Mouse (Mus musculus) adrenal gland, postnatal 14 days (tissue): ENCODE measurements at regions not wholly inside any gene's neighbourhood (a gene's known extent, or its start where the extent isn't known, plus 50 kb on each side); places are given as distances from the start of the nearest gene placed in this dataset.

Source experiments
- DNase-seq: peaks from one replicate; pipeline ENCODE4 v3.0.0; 2021; ENCODE audit warnings: mixed read lengths

DNA sequence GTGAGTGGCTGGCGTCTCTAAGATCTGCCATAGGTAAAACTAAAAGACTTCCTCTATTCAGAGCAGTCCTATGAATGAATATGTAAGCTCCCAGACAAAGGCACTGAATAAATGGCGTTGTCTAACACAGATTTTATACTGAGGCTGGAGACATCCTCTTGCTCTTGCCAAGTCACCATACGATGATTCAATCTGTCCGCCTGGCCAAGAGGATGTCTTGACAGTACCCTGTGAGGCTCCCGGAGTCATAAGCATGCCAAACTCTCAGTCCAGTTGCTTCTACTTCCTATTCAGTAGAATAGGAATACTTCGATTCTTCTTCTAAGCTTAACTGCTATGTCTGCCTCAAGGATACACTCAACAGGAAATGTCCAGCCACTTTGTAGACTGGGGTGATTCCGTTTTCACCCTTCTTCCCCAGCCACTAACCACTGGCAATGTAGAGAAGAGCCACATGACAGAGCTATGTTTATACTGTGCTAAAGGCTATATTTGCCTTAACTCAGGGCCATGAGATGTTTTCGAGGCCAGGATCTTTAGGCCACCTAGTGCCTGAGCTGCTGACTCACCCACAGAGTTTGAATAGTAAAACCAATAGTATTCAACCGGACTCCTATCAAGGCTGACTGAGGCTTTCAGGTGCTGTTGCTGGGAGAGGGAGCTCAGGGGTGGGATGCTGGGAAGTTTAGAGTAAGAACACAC lies 188.7 kb upstream of the Atp5g3 start:
- no peak for DNase-seq

DNA sequence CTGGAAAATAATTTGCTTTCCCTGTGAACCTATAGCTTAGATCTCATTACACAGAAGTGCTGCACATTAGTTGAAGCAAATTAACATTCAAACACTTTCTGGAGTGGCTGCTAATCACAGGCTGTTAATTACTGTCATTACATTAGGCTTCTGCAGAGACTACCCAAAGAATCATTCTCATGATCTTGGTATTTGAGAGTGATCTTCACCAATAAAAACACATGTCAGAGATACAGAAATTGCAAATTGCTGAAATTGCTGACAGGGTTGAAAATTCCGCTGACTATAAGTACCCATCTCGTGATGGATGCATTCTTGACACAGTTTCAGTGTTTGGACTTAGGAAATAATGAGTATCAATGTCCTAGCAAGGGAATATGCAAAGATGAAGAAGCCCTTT lies 185.7 kb upstream of the Atp5g3 start:
- no peak for DNase-seq

DNA sequence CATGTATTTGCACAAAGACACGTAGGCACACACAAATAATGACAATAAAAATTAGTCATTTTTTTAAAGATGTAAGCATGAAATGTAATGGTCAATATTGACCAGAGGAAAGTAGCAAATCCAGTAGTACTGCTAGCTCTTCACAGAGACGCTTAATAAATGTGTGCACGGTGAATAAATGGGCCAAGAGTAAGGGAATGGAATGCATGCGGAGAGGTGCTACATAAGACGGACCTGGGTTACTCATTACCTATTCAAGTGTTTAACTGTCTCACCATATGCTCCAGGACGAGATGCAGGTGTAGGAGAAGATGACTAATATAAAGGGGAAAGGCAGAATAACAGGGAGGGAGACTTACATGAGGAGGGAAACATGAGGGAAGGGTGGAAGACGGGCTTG lies 182.4 kb upstream of the Atp5g3 start:
- no peak for DNase-seq

DNA sequence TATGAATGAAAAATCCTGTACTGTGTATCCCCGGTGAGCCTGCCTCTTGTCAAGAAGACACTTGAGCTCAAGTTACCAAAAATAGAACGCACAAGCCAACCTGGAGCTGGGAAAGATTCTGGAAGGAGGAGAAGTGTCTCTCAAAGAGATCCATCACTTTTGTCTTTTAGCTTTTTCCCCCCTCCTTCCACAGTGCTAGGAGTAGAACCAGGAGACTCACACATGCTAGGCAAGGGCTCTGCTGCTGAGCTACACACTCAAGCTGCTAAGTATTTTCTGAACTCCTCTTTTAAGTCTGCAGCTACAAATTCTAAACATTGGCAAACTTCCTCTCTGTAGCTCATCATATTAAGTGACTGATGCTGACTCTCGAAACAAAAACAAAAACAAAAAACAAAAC lies 176.2 kb upstream of the Atp5g3 start:
- DNase-seq: no peak

DNA sequence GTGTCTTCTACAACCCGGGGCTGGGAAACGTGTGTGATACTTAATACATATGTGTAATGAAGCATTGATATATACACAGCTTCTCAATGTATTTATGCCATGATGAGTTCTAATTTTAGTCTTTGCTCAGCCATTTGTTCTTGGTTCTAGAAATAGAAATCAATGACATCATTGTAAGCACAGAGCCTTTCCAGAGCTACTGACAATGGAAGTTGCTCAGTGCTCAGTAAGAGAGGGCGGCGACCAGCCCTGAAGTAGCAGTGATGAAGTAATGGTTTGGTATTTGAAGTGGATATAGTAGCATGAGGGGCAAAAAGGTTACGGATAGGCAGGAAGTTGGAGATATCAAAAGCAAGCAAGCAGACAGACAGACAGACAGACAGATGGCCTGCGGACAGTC lies 173.8 kb upstream of the Atp5g3 start:
- no peak for DNase-seq

DNA sequence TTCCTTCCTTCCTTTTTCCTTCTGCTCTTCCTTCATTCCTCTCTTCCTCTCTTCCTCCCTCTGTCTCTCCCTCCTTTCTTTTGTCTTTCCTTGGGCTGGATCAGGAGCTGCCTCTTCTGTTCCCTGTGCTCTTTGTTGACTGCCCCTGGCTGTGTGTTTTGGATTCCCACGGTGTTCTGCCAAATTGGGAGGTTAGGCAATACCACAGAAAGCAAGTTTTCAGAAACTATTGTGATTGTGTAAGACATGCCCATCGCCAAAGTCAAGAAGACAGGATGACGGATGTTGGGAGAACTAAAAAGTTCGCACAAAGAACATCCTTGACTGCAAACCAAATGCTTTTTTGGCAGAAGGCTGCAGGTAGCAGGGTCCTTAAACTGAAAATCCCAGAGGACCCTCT lies 165.6 kb upstream of the Atp5g3 start:
- DNase-seq: no peak

DNA sequence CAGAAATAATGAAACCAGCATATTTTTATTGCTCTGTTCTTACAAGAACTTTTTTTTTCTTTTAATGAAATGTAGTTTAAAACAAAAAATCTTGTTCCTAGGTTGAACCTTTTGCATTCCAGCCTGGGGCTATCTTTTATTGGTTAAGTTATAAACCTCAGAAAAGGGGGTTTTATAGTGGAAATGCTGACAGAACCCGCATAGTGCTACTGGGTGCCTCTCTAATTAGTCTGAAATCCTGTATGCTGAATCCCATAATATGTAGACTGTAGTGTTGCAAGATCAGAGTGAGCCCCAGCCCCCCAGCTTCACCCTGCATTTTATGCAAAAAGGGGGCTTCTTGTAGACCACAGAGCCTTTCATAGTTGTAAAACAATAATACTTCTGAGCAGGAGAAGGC lies 164.4 kb upstream of the Atp5g3 start:
- DNase-seq: no peak

DNA sequence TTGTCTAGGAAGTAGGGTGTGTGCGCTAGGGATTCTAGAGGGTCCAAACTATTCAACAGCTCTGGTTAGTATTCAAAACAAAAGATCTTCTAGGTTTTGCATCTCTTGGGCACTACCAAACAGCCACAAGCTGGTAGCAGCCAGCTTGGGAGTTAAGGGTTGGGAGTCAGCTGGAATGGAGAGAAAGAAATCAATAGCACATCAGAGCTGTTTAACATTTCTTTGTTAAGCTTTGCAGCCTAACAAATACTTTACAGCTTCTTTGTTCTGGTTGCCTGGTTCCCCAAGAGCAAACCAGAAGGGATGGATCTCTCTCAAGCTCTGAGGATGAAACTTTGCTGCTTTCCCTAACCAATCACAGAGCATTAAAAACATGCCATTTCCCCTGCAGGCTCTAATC lies 162.3 kb upstream of the Atp5g3 start:
- DNase-seq: no peak

DNA sequence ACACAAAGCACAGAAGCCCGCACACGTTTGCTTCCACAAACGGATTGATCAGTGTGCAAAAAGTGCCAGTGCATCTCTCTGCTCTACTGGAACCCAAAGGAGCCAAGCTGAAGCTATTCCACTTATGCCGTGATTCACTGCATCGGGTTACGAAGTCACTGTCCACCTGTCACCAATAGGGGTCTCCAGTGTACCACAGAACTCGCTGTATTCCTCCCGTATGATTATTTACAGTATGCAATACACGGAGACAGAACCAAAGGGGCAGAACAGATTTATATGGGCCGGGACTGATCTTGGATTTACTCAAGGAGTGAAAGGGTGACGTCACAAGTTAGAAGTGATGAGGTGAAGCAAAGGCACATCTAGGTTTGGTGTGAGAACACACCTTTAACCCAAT lies 155.5 kb upstream of the Atp5g3 start:
- DNase-seq: peak; percentile 70

DNA sequence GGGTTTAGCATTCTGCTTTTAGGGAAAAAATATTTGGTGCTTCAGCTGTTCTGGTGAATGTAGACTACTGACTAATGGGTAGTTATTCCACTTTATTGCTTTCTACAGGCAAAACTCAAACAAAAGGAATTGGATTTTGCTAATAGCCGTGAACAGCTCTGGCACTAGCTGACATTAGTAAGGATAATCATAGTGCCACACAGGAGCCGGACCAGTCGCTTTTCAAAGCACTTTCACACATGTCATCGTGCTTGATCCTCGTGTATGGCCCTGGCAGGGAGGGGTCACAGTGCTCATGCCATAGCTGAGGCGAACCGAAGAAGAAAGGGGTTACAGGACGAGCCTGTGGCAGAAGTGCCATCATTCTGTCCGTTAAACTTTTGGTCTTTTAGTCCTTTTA lies 153.2 kb upstream of the Atp5g3 start:
- DNase-seq: no peak

DNA sequence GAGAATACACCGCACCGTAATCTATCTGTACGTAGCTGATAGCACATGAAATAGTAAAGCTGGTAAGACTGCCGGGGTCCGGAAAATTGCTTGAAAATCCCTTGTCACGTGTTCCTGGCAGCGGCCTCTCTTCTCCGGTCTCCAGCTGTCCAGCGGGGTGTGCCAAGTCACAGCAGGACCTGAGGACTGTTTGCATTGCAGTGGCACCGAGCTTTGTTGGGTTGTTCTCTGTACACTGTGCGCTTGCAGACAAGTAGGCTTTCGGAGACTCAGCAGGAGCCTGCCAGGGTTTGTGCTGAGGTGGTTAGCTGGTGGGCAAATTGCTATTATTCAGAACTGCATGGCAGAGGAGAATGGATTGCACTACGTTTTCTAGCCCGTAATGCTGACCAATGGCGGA lies 152.7 kb upstream of the Atp5g3 start:
- no peak for DNase-seq

DNA sequence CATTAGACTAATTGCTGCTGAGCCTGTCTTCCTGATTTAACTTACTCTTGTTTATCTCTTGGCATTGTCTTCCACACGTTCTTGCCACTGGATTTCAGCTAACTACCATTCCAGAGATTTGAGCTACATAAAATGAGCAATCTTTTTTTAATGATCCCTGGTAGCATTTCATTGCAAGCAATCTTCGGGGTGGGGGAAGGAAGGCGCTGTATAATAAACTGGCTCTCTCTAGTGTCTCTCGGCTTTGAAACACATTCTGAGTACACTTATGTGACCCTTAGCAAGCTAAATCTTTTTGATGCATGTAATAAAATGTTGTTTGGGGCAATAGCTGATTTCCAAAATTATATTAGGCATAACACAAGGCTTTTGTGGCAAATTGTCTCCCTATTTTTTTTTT lies 152.2 kb upstream of the Atp5g3 start:
- no peak for DNase-seq

DNA sequence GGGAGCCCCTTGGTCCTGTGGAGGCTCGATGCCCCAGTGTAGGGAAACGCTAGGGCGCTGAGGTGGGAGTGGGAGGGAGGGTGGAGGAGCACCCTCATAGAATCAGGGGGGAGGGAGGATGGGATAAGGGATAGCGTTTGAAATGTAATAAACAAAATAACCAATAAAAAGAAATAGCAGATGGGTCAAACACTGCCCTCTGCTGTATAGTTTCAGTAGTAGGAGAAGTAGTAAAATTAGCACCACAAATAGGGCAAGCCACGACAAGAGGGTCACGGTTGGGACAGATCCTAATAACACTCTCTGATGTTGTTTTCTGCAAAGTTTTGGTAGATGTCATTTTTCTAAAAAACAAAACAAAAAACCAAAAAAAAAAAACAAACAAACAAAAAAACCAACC lies 131.3 kb upstream of the Atp5g3 start:
- DNase-seq: no peak

DNA sequence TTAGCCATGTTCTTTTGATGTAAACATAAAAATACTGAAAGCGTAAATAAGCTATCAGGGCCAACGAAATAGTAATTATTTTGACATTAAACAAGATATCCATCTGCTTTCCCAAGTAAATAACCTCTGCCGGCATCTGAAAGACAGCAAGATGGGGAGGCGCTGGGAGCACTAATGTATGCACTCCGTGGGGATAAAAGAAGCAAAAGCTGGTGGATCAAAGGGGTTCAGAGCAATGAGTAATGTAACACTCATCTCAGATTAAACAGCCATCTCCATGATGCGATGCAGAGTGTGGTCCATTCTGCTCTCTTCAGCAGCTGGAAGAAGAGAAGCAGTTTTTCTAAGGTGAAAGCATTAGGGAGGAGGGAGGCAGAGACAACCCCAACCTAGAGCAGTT lies 128.5 kb upstream of the Atp5g3 start:
- DNase-seq: no peak

DNA sequence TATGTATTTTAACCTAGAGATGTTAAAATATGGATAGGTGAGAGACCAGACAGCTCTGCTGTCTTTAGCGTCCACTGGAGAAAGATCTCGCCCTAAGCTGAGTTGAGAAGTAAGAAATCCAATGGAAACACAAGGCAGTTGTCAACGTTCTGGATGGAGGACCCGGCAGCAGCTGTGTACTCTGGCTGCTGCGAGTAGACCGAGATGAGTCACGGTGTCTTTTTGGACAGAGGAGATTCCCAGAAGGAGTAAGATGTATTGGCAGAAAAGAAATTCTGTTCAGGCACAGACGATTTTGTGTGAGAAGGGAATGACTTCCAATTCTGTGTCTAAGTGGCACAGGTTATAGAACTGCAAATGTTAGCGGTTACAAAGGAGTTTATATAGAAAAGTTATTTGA lies 124.9 kb upstream of the Atp5g3 start:
- DNase-seq: no peak

DNA sequence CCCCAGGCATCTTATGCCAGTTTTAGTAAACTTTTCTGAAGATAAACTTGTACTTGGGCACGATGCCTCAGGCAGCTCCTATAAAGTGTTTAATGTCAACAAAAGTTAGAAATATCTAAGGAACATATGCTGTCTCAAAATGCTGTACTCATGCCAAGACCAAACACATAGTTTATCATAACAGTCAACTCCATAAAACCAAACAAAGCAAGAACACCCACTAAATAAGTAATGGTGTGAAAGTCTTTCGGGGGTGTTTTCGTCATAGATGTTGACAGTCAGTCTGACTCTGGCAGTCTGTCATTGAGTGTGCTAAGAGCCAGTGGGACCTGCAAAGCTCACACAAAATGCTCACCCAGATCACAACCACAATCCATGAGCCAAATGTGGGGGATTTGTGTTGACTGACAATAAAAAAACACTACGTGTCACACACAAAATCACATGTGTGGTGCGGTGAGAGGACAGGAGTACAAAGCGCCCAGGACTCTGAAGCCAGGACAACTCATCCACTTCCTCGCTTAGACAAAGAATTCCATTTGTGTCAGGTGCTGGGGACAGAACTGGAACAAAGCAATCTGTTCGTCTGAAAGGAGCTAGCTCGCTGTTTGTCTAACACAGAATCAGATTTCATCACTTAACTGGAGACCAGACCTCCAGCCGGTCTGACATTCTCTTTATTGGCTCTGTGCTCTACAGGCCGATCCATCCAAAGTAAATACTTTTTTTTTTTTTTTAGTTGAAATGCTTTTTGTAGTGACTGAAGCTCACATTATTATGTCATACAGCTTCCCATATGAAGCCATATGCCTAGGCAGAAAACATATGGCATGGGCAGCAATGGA lies 121.3 kb upstream of the Atp5g3 start:
- no peak for DNase-seq

DNA sequence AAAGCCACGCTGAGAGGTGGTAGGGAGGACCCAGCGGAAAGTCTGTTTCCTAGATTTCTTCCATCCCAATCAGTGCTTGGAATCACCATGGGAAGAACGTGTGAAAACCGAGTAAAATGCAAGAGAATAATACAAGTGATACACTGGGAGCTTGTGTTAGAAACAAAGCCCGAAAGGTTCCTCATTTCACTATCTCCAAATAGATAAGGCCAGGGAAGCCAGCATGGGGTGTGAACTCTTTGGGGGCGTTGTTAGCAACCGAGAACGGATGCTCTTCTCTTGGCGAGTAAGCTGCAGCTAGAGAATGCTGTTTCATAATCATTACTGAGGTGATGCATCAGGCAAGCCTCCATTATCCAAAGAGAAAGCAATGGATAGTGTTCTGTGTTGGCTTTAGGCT lies 118.8 kb upstream of the Atp5g3 start:
- DNase-seq: no peak

DNA sequence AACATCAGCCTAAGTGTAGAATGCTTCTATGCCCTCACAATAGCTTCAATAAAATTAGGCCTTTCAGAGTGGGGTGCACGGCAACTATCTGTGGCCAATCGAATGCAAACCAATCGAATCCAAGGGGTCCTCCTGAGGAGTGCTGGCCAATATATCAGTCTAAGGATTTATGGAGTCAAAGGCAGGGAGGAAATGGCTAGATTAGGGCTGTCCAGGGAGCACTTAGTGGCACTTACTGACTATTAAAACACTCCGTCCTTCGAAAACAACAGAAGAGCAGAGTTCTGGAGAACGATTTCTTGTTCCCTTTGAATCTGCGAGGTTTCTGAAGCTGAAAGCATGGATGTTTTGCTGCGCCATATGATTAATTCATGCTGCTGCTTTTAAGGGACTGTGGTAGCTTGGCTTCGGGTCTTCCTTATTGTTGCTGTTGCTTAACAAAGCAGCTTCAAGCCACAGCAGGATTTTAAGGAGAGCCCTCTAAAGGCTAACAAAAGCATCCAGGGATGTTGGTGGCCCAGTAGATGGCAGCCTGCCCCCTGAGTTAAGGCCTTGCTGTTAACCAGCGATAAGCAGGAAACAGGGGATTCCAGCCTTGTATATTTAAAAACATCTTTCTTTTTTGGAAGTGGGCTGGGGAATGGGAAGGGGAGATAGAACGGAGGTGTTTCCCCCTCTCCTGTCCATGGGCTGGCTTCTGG lies 116.4 kb upstream of the Atp5g3 start:
- DNase-seq: peak; percentile 25

DNA sequence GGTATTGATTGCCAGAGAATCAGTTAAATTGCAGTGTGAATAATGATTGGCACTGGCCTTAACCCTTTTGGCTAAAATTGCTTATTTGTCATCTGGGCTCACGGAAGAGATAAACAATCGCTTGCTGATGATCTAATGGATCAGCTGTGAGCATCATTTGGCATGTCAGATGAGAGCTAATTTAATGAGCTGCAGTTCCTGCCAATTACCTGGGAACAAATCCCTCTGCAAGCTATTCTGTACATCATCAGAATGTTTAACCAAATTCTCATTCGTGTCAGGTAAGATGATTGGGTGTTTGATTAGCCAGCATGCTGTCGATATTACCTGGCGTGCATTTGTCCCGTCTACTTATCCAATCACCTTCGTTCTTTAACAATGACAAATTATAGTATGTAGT lies 104.0 kb upstream of the Atp5g3 start:
- no peak for DNase-seq

DNA sequence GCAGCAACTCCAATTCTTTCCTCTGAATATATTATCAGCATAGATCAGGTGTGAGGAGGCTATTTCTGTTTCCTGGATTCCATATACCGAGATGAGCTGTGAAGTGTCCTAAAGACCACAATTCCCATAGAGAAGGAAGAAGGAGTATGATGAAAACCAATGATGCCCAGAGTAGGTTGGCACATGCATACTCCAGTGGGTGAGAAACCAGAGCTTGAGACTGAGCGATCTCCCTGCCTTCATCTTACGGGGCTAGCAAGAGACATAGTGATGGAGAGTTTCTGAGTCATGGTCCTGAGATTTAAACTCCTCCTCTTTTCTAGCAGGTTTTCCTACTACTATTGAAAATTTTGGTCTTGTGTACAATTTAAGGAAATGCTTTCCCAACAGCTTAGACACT lies 103.1 kb upstream of the Atp5g3 start:
- DNase-seq: no peak

DNA sequence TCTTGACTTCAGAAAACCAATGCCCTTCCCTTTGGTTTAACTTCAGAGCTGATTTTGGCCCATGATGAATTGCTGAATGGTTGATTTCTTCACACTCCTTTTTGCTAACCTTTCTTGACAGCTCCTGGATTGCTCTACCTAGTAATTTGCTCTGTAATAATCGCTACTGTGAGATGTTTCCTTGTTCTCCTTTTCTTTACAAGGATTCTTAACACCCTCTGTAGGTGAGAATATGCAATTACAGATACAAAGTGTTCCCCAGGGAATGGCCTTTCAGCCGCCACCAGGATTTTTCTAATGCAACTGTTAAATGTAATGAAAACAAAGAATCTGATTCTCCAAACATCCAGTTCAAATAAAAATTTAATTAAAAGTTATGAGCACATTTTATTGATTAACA lies 87.4 kb upstream of the Atp5g3 start:
- DNase-seq: no peak

DNA sequence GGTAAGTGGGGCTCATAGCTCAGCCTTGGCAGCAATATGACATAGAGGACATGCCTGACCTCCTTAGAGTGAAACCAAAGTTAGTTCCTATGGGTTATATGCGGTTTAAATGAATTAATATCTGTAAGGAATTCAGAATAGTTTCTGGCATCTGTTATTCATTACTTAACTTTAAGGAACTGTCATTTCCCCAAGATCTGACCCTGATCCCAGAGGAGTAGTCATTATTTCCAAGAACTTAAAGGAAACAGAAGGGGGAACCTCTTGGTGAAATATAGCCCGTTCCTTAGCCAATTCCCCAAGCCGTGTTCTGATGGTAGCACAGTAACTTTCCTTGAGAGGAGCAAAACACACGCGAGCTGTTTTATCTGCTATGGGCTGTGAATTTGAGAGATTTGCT lies 85.9 kb upstream of the Atp5g3 start:
- DNase-seq: no peak

DNA sequence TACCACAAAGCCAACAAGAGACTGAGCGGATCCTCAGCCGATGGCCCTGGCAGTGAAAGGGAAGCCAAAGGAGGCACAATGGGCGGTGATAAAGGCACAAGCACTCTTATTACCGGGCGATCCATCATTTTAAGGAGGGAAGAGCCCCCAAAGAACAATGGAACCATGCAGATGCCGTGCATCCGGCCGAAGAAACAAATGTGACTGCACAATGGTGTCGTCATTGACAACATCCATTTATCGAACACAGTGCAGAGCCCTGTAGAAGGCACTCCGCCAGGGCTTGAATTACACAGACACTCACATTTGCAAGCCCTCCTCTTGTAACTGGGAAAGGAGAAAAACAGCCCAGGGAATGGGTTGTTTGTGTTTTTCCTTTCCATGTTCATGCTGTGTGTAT lies 80.7 kb upstream of the Atp5g3 start:
- DNase-seq: no peak
